8 mouse cellular contexts compared by ENCODE assay signal in the genomic region with DNA sequence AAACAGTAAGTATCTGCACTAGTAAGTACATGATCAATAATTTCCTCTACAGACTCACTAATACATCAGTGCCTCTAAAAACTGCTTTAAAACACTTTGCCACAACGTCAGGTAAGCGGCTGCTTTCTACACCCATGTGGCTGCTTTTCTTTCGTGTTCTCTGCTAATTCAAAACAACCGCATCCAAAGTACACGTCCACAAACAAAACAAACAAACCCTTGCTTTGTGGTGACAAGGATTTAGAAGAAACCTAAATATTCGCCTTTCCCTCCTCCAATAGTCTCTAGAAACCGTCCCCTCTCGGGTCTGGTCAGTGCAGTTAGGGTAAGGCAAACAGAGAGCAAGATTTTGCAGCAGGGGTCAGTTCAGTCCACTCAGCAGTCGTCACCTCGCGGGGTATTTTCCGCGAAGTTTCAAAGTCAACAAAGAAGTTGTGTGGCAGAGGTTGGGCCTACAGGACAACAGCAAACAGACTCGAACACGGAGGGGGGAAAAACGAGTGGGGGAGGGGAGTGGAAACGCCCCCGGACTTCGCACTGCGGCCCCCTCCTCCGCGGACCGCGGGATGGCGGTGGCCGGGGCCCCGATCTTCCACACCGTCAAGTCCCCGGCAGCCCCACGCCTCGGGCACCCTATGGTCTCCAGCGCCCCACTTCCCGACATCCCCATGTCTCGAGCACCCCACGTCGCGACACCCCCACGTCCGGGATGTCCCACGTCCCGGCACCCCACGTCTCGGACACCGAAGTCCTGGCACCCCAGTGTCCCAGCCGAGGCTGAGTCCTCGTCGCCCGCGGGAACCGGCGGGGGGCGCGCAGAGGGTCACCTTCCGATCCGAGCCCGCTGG. TPM values are rescaled to one million over a fixed set of nuclear protein-coding genes. Genes with fewer than 3 reads are reported as not detected.
DNase-seq lines count a peak whose midpoint lies in the region; ATAC-seq and TF ChIP-seq lines count a peak whose summit lies in the region.

No protein-coding gene starts in this region.

- peaks cover 4% of the 10 kb centered on the region for H3K4me1 ChIP-seq in intestine, embryonic 16.5 days (ENCODE audit: control insufficient read depth, insufficient read depth, low read length)
- H3K4me1 ChIP-seq in liver, embryonic 14.5 days (replicated peaks; ENCODE audit: control insufficient read depth in 2 of 2, insufficient read depth in 2 of 2, low read length in 1 of 2), result peaks cover 35 to 36% of the 10 kb centered on the region in 2 experiments
- peaks cover 7% of the 10 kb centered on the region for H3K4me1 ChIP-seq in neural tube, embryonic 11.5 days (ENCODE audit: control insufficient read depth, insufficient read depth, low read length)

- 0 out of 2 replicates have a peak, but pooled peaks have one; percentile 1 for TF ChIP-seq CTCF in liver, embryonic 14.5 days (IDR thresholded peaks at IDR 0.05; ENCODE audit: low read depth)

- peak overlapping the region; percentile 91 for H3K4me3 ChIP-seq in intestine, embryonic 16.5 days (ENCODE audit: low read length)
- H3K4me3 ChIP-seq in liver, embryonic 14.5 days (ENCODE audit: insufficient read depth in 1 of 2, low read depth in 2 of 2, low read length in 2 of 2), result peak overlapping the region; percentile 95 to 96
- H3K4me3 ChIP-seq in neural tube, embryonic 11.5 days (ENCODE audit: low read depth, low read length), result peak overlapping the region; percentile 91

- peak overlapping the region; percentile 77 for H3K4me2 ChIP-seq in intestine, embryonic 16.5 days (ENCODE audit: low read depth, low read length)
- peak overlapping the region; percentile 80 for H3K4me2 ChIP-seq in liver, embryonic 14.5 days (ENCODE audit: low read depth)
- peak overlapping the region; percentile 72 for H3K4me2 ChIP-seq in neural tube, embryonic 11.5 days (ENCODE audit: low read depth)

- ATAC-seq in intestine, embryonic 16.5 days, result peak; percentile 54
- ATAC-seq in liver, embryonic 14.5 days (ENCODE audit: insufficient read depth), result peak; percentile 3
- ATAC-seq in neural tube, embryonic 11.5 days (ENCODE audit: insufficient read depth, low FRiP score, low TSS enrichment), result peak; percentile 46

- H3K27ac ChIP-seq in intestine, embryonic 16.5 days (ENCODE audit: low read length), result peak overlapping the region; percentile 95
- H3K27ac ChIP-seq in liver, embryonic 14.5 days, result peak overlapping the region; percentile 91
- H3K27ac ChIP-seq in neural tube, embryonic 11.5 days (ENCODE audit: low read depth, low read length), result peak overlapping the region; percentile 99

- under 1% methylated on average over 54 of the region's 56 CpGs for WGBS in intestine, embryonic 16.5 days
- under 1% methylated on average over 53 of the region's 56 CpGs for WGBS in liver, embryonic 14.5 days (ENCODE audit: insufficient replicate concordance)
- WGBS in neural tube, embryonic 11.5 days, result under 1% methylated on average over 54 of the region's 56 CpGs

- peak overlapping the region; percentile 96 for H3K9ac ChIP-seq in intestine, embryonic 16.5 days (ENCODE audit: low read depth, low read length)
- peak overlapping the region; percentile 97 for H3K9ac ChIP-seq in liver, embryonic 14.5 days (replicated peaks)
- H3K9ac ChIP-seq in neural tube, embryonic 11.5 days (ENCODE audit: low read length), result peak overlapping the region; percentile 94

- no peaks in the 10 kb centered on the region for H3K36me3 ChIP-seq in intestine, embryonic 16.5 days (ENCODE audit: control insufficient read depth, insufficient read depth, low read length)
- no peaks in the 10 kb centered on the region for H3K36me3 ChIP-seq in liver, embryonic 14.5 days (replicated peaks; ENCODE audit: control insufficient read depth, insufficient read depth, low read depth)
- no peaks in the 10 kb centered on the region for H3K36me3 ChIP-seq in neural tube, embryonic 11.5 days (ENCODE audit: control insufficient read depth, insufficient read depth, low read length)

- no peaks in the 10 kb centered on the region for H3K27me3 ChIP-seq in intestine, embryonic 16.5 days (replicated peaks; ENCODE audit: control insufficient read depth, insufficient read depth, low read length)
- no peaks in the 10 kb centered on the region for H3K27me3 ChIP-seq in liver, embryonic 14.5 days (ENCODE audit: control insufficient read depth, insufficient read depth, low read length)
- H3K27me3 ChIP-seq in neural tube, embryonic 11.5 days (ENCODE audit: control insufficient read depth, insufficient read depth, low read length), result no peaks in the 10 kb centered on the region

- TF ChIP-seq EP300 in liver, embryonic 14.5 days (IDR thresholded peaks at IDR 0.05; ENCODE audit: low read depth), result no peak

- no peaks in the 10 kb centered on the region for H3K9me3 ChIP-seq in intestine, embryonic 16.5 days (ENCODE audit: control insufficient read depth, low read length)
- no peaks in the 10 kb centered on the region for H3K9me3 ChIP-seq in liver, embryonic 14.5 days (ENCODE audit: control insufficient read depth, low read length)
- no peaks in the 10 kb centered on the region for H3K9me3 ChIP-seq in neural tube, embryonic 11.5 days (ENCODE audit: control insufficient read depth, low read length)

- peak; percentile 27 to 28 for DNase-seq in left cerebral cortex, adult 18-20 months (ENCODE audit: low spot score in 2 of 2)
- DNase-seq in left cerebral cortex, adult 11 months (ENCODE audit: low spot score), result no peak
- peak; percentile 58 to 68 for DNase-seq in cerebellum, postnatal 25 days
- DNase-seq in gastrocnemius, postnatal 4 days (ENCODE audit: low spot score in 2 of 2), result peak; percentile 26 to 51
- no peak for DNase-seq in liver, embryonic 14.5 days (ENCODE audit: low read depth in 3 of 3, low spot score in 3 of 3)
- DNase-seq in neural tube, embryonic 11.5 days (ENCODE audit: low spot score), result peak; percentile 26
- peak; percentile 60 to 63 for DNase-seq in thymus, adult 18-20 months

RNA-seq across cellular contexts. Expression of a gene that starts 0.8 kb away (rescaled TPM):
- total RNA-seq in left cerebral cortex, adult 18-20 months (2021), result 100 to 1,000 TPM; 197 to 204 TPM
- total RNA-seq in gastrocnemius, postnatal 4 days (2021), result 10 to 100 TPM; 57.8 to 61.0 TPM
- 21.7 and 24.6 TPM in 2 replicates for polyA plus RNA-seq in intestine, embryonic 16.5 days (2015; fragmentation: Nextera tagmentation; extraction: Ambion mirVana)
- polyA plus RNA-seq in liver, embryonic 14.5 days (2012; rRNA removed), result 6.9 and 9.0 TPM in 2 replicates
- polyA plus RNA-seq in liver, embryonic 14.5 days (2014; fragmentation: Nextera tagmentation; extraction: Ambion mirVana), result 12.7 and 15.3 TPM in 2 replicates
- 53.8 and 54.1 TPM in 2 replicates for polyA plus RNA-seq in neural tube, embryonic 11.5 days (2014; fragmentation: Nextera tagmentation; extraction: Ambion mirVana)

RNA-seq across cellular contexts. Expression of a gene that starts 35.2 kb away (rescaled TPM):
- 10 to 100 TPM; 17.0 to 20.2 TPM for total RNA-seq in left cerebral cortex, adult 18-20 months (2021)
- total RNA-seq in gastrocnemius, postnatal 4 days (2021), result 10 to 100 TPM; 52.5 to 63.7 TPM
- polyA plus RNA-seq in intestine, embryonic 16.5 days (2015; fragmentation: Nextera tagmentation; extraction: Ambion mirVana), result 60.9 and 74.5 TPM in 2 replicates
- polyA plus RNA-seq in liver, embryonic 14.5 days (2012; rRNA removed), result 5.1 and 5.5 TPM in 2 replicates
- polyA plus RNA-seq in liver, embryonic 14.5 days (2014; fragmentation: Nextera tagmentation; extraction: Ambion mirVana), result 5.0 and 6.8 TPM in 2 replicates
- polyA plus RNA-seq in neural tube, embryonic 11.5 days (2014; fragmentation: Nextera tagmentation; extraction: Ambion mirVana), result 1.9 and 2.2 TPM in 2 replicates

Comparison
In these comparisons a context has a peak if more than half of its experiments do, and no peak if none do; other contexts are left out.
1. DNase-seq: peak in left cerebral cortex, adult 18-20 months (2 of 2), cerebellum, postnatal 25 days (2 of 2), gastrocnemius, postnatal 4 days (2 of 2), neural tube, embryonic 11.5 days (single experiment) and thymus, adult 18-20 months (2 of 2); none in left cerebral cortex, adult 11 months (single experiment) and liver, embryonic 14.5 days (0 of 3).
2. ATAC-seq: peak in every context shown above with its lines; median percentile 54 in intestine, embryonic 16.5 days; 46 in neural tube, embryonic 11.5 days; 3 in liver, embryonic 14.5 days.
3. Peak in every context shown above with its lines, with median percentiles within 50 percentile points of each other: H3K27ac ChIP-seq, H3K4me2 ChIP-seq, H3K4me3 ChIP-seq and H3K9ac ChIP-seq.